Mouse (Mus musculus) bone marrow, adult 2 months (tissue): Measurements from ENCODE around the gene Scn3a.

ENCODE experiments used
- CTCF ChIP-seq: fragments of 200-500 bp; IDR thresholded peaks from 2 replicates; pipeline ENCODE4 v1.5.1; 2011; ENCODE audit warnings: low read length, control low read depth; ENCODE audit not compliant: control insufficient read depth, insufficient read depth
- POLR2A ChIP-seq: fragments of 200-500 bp; IDR thresholded peaks from 2 replicates; pipeline ENCODE4 v1.6.1; 2011; ENCODE audit warnings: low read depth, mild to moderate bottlenecking, control low read depth, low read length, borderline replicate concordance; ENCODE audit not compliant: control insufficient read depth

GRCm38 (mm10) chr2:65552727-65553126 is 14.7 kb downstream of the Scn3a start:
- no peak for TF ChIP-seq POLR2A
- no peak for TF ChIP-seq CTCF
